Mouse (Mus musculus): ENCODE results near the gene Celf5.

- TF ChIP-seq CTCF (IDR thresholded peaks at IDR 0.05; ENCODE audit: control insufficient read depth, insufficient read depth, insufficient read length) (no peak), MYOD1 (IDR thresholded peaks at IDR 0.05; ENCODE audit: control insufficient read depth, insufficient read length, low read depth) (no peak)
These were observed 22.6 kb upstream of the Celf5 start for GRCm38 (mm10) chr10:81505016-81505664.
